Mouse (Mus musculus) retina, embryonic 14.5 days (tissue): ENCODE measurements around the gene Wfdc5.
"Not testable (repeated sequence)": the region's sequence is repeated elsewhere in the genome, so short reads cannot be mapped to it uniquely, and the experiment has no call there.

Source experiments
- DNase-seq: peaks from one replicate; pipeline ENCODE4 v3.0.0-alpha.2; 2015; ENCODE audit warnings: low spot score

Gene Wfdc5

GRCm38 (mm10) chr2:164182692-164183255, at the start of gene Wfdc5:
Wfdc5 (minus strand) TSS chr2:164182742.
- DNase-seq, result no peak

GRCm38 (mm10) chr2:164228361-164229070, 46.0 kb upstream of the Wfdc5 start:
- no peak for DNase-seq

- no peak for DNase-seq
Observed at GRCm38 (mm10) chr2:164221522-164221921, 39.0 kb upstream of the Wfdc5 start, which contains the start of gene Wfdc15b. Wfdc15b (minus strand) TSS chr2:164221660.

GRCm38 (mm10) chr2:164219295-164219694, 36.8 kb upstream of the Wfdc5 start:
- DNase-seq, result no peak

GRCm38 (mm10) chr2:164212711-164213110, 30.2 kb upstream of the Wfdc5 start:
- DNase-seq, result no peak

- DNase-seq, result no peak
Observed at GRCm38 (mm10) chr2:164210892-164211291, 28.4 kb upstream of the Wfdc5 start.

- no peak for DNase-seq
Observed at GRCm38 (mm10) chr2:164206676-164207075, 24.1 kb upstream of the Wfdc5 start.

GRCm38 (mm10) chr2:164206011-164206410, 23.5 kb upstream of the Wfdc5 start:
- not testable (repeated sequence) for DNase-seq

- no peak for DNase-seq
Observed at GRCm38 (mm10) chr2:164199626-164200327, 17.2 kb upstream of the Wfdc5 start, which contains the start of gene Wfdc15a. Wfdc15a (minus strand) TSS chr2:164200130.

- no peak for DNase-seq
Observed at GRCm38 (mm10) chr2:164196700-164196990, 14.1 kb upstream of the Wfdc5 start.

GRCm38 (mm10) chr2:164195971-164196699, 13.6 kb upstream of the Wfdc5 start:
- DNase-seq, result no peak

GRCm38 (mm10) chr2:164194959-164195630, 12.6 kb upstream of the Wfdc5 start:
- DNase-seq, result no peak

GRCm38 (mm10) chr2:164192279-164192678, 9.7 kb upstream of the Wfdc5 start:
- no peak for DNase-seq

GRCm38 (mm10) chr2:164190576-164190975, 8.0 kb upstream of the Wfdc5 start, which contains the start of gene Wfdc12:
Wfdc12 (minus strand) TSS chr2:164190608.
- DNase-seq, result no peak

- no peak for DNase-seq
Observed at GRCm38 (mm10) chr2:164188722-164189121, 6.2 kb upstream of the Wfdc5 start.

GRCm38 (mm10) chr2:164184145-164184719, 1.7 kb upstream of the Wfdc5 start:
- no peak for DNase-seq

GRCm38 (mm10) chr2:164183340-164183739, 798 bp upstream of the Wfdc5 start:
- no peak for DNase-seq

GRCm38 (mm10) chr2:164180770-164181169, 1.8 kb downstream of the Wfdc5 start:
- DNase-seq, result no peak

- no peak for DNase-seq
Observed at GRCm38 (mm10) chr2:164180124-164180523, 2.4 kb downstream of the Wfdc5 start.

- DNase-seq, result no peak
Observed at GRCm38 (mm10) chr2:164177831-164178230, 4.7 kb downstream of the Wfdc5 start.

GRCm38 (mm10) chr2:164175850-164176249, 6.7 kb downstream of the Wfdc5 start:
- DNase-seq, result no peak
